Mouse (Mus musculus) midbrain, embryonic 13.5 days (tissue): ENCODE data around the gene Zc3h7a. TPM values are rescaled to one million over a fixed set of nuclear protein-coding genes. Genes with fewer than 3 reads are reported as not detected.

Source experiments
- ATAC-seq: fragments of 200-750 bp; cut with Nextera tagmentation; 2 replicates; pipeline ENCODE4 v1.8.0; 2017; ENCODE audit warnings: mild to moderate bottlenecking, moderate TSS enrichment, moderate library complexity
- H3K27ac ChIP-seq: fragments of 300-500 bp; sonication (generic); 2 replicates; pipeline ENCODE4 v1.5.1; 2015; ENCODE audit warnings: inconsistent platforms, mild to moderate bottlenecking, moderate library complexity
- H3K27me3 ChIP-seq: fragments of 300-500 bp; sonication (generic); 2 replicates; pipeline ENCODE4 v1.6.1; 2015; ENCODE audit warnings: mild to moderate bottlenecking, inconsistent platforms
- H3K36me3 ChIP-seq: fragments of 300-500 bp; sonication (generic); 2 replicates; pipeline ENCODE4 v1.6.1; 2015; ENCODE audit warnings: mild to moderate bottlenecking, inconsistent platforms
- H3K4me1 ChIP-seq: fragments of 300-500 bp; sonication (generic); replicated peaks from 2 replicates; pipeline ENCODE4 v1.6.1; 2015; ENCODE audit warnings: inconsistent platforms
- H3K4me2 ChIP-seq: fragments of 300-500 bp; sonication (generic); replicated peaks from 2 replicates; pipeline ENCODE4 v1.6.1; 2015; ENCODE audit warnings: moderate library complexity, mild to moderate bottlenecking, inconsistent platforms
- H3K4me3 ChIP-seq: fragments of 300-500 bp; sonication (generic); replicated peaks from 2 replicates; pipeline ENCODE4 v1.5.1; 2015; ENCODE audit warnings: mild to moderate bottlenecking, inconsistent platforms
- H3K9ac ChIP-seq: fragments of 300-500 bp; sonication (generic); replicated peaks from 2 replicates; pipeline ENCODE4 v1.6.1; 2015; ENCODE audit warnings: mild to moderate bottlenecking, inconsistent platforms
- H3K9me3 ChIP-seq: fragments of 300-500 bp; sonication (generic); 2 replicates; pipeline ENCODE4 v1.6.1; 2016; ENCODE audit warnings: mild to moderate bottlenecking, inconsistent platforms
- WGBS: fragments of 180-500 bp; shearing (Covaris S2); methylation state at CpG from one replicate; pipeline ENCODE4 v1.1.7; 2015; 5-methylcytosine and 5-hydroxymethylcytosine counted together
- polyA plus RNA-seq: library from polyadenylated mRNA; unstranded; fragments of >200 nt; fragmentation: Nextera tagmentation; extraction: Ambion mirVana; gene quantifications from 2 replicates; pipeline ENCODE4 v1.2.1, GENCODE M21; 2015

Zc3h7a gene
- 75.1 and 79.3 TPM in 2 replicates for polyA plus RNA-seq

- under 1% methylated on average over 48 of the region's 57 CpGs for WGBS
- H3K36me3 ChIP-seq: no peaks in the 10 kb centered on the region
- H3K4me1 ChIP-seq: peaks cover 23% of the 10 kb centered on the region
- peak; percentile 96 for ATAC-seq
- peak within 1 kb of the TSS; percentile 89 for H3K27ac ChIP-seq
- peak within 1 kb of the TSS; percentile 91 for H3K4me2 ChIP-seq
- no peaks in the 10 kb centered on the region for H3K9me3 ChIP-seq
- H3K9ac ChIP-seq: peak within 1 kb of the TSS; percentile 88
- H3K4me3 ChIP-seq: peak within 1 kb of the TSS; percentile 88
- H3K27me3 ChIP-seq: peaks cover 8% of the 10 kb centered on the region
These were observed at the start of gene Zc3h7a for GRCm38 (mm10) chr16:11176208-11176883. TSS of gene Zc3h7a (minus strand) at chr16:11176393.

GRCm38 (mm10) chr16:11217801-11218200 is 41.6 kb upstream of the Zc3h7a start:
- H3K27ac ChIP-seq: no peak overlapping the region
- H3K4me1 ChIP-seq: no peaks in the 10 kb centered on the region
- H3K9me3 ChIP-seq: no peaks in the 10 kb centered on the region
- no peak overlapping the region for H3K4me2 ChIP-seq
- H3K9ac ChIP-seq: no peak overlapping the region
- no peak overlapping the region for H3K4me3 ChIP-seq
- ATAC-seq: no peak
- 92% methylated on average over 3 of the region's 3 CpGs for WGBS
- H3K36me3 ChIP-seq: peaks cover 56% of the 10 kb centered on the region
- H3K27me3 ChIP-seq: no peaks in the 10 kb centered on the region

GRCm38 (mm10) chr16:11203600-11204390 is 27.6 kb upstream of the Zc3h7a start:
- ATAC-seq: peak; percentile 61
- peaks cover 31% of the 10 kb centered on the region for H3K4me1 ChIP-seq
- peak overlapping the region; percentile 95 for H3K4me2 ChIP-seq
- H3K27me3 ChIP-seq: no peaks in the 10 kb centered on the region
- H3K9ac ChIP-seq: peak overlapping the region; percentile 82
- H3K36me3 ChIP-seq: peaks cover 38% of the 10 kb centered on the region
- H3K27ac ChIP-seq: peak overlapping the region; percentile 80
- WGBS: 8% methylated on average over 24 of the region's 24 CpGs
- H3K9me3 ChIP-seq: no peaks in the 10 kb centered on the region
- peak overlapping the region; percentile 90 for H3K4me3 ChIP-seq

- Histone ChIP-seq H3K36me3 (peaks cover 41% of the 10 kb centered on the region), H3K4me2 (peak within 1 kb of the TSS; percentile 95), H3K4me3 (peak within 1 kb of the TSS; percentile 90), H3K9ac (peak within 1 kb of the TSS; percentile 86), H3K27me3 (no peaks in the 10 kb centered on the region), H3K9me3 (no peaks in the 10 kb centered on the region), H3K27ac (peak within 1 kb of the TSS; percentile 80), H3K4me1 (peaks cover 31% of the 10 kb centered on the region)
- WGBS: under 1% methylated on average over 68 of the region's 68 CpGs
- ATAC-seq: peak; percentile 99
These were observed 26.7 kb upstream of the Zc3h7a start, which contains the start of gene Rsl1d1 for GRCm38 (mm10) chr16:11202571-11203554. TSS of gene Rsl1d1 (minus strand) at chr16:11203331.

- H3K9me3 ChIP-seq: no peaks in the 10 kb centered on the region
- peak overlapping the region; percentile 90 for H3K4me3 ChIP-seq
- H3K36me3 ChIP-seq: peaks cover 42% of the 10 kb centered on the region
- peak overlapping the region; percentile 95 for H3K4me2 ChIP-seq
- peak overlapping the region; percentile 86 for H3K9ac ChIP-seq
- no peaks in the 10 kb centered on the region for H3K27me3 ChIP-seq
- WGBS: 72% methylated on average over 6 of the region's 6 CpGs
- peaks cover 31% of the 10 kb centered on the region for H3K4me1 ChIP-seq
- no peak overlapping the region for H3K27ac ChIP-seq
- no peak for ATAC-seq
These were observed 25.7 kb upstream of the Zc3h7a start for GRCm38 (mm10) chr16:11201740-11202394.

- H3K9me3 ChIP-seq: no peaks in the 10 kb centered on the region
- H3K36me3 ChIP-seq: peaks cover 55% of the 10 kb centered on the region
- ATAC-seq: no peak
- no peak overlapping the region for H3K4me3 ChIP-seq
- H3K4me2 ChIP-seq: no peak overlapping the region
- WGBS: 96% methylated on average over 3 of the region's 3 CpGs
- H3K9ac ChIP-seq: no peak overlapping the region
- no peak overlapping the region for H3K27ac ChIP-seq
- peaks cover 30% of the 10 kb centered on the region for H3K4me1 ChIP-seq
- H3K27me3 ChIP-seq: no peaks in the 10 kb centered on the region
These were observed 24.1 kb upstream of the Zc3h7a start for GRCm38 (mm10) chr16:11200247-11200646.

GRCm38 (mm10) chr16:11198467-11198866 is 22.3 kb upstream of the Zc3h7a start:
- H3K27ac ChIP-seq: no peak overlapping the region
- peaks cover 72% of the 10 kb centered on the region for H3K36me3 ChIP-seq
- no peak for ATAC-seq
- H3K4me1 ChIP-seq: peaks cover 13% of the 10 kb centered on the region
- no peak overlapping the region for H3K4me3 ChIP-seq
- H3K4me2 ChIP-seq: no peak overlapping the region
- H3K9me3 ChIP-seq: no peaks in the 10 kb centered on the region
- WGBS: 84% methylated on average over 2 of the region's 2 CpGs
- no peaks in the 10 kb centered on the region for H3K27me3 ChIP-seq
- H3K9ac ChIP-seq: no peak overlapping the region

- H3K9ac ChIP-seq: no peak overlapping the region
- 89% methylated on average over 4 of the region's 4 CpGs for WGBS
- H3K27me3 ChIP-seq: no peaks in the 10 kb centered on the region
- peaks cover 9% of the 10 kb centered on the region for H3K4me1 ChIP-seq
- H3K9me3 ChIP-seq: no peaks in the 10 kb centered on the region
- H3K36me3 ChIP-seq: peaks cover 87% of the 10 kb centered on the region
- H3K4me2 ChIP-seq: no peak overlapping the region
- no peak overlapping the region for H3K4me3 ChIP-seq
- ATAC-seq: no peak
- no peak overlapping the region for H3K27ac ChIP-seq
These were observed 20.9 kb upstream of the Zc3h7a start for GRCm38 (mm10) chr16:11197052-11197451.

- 93% methylated on average over 2 of the region's 2 CpGs for WGBS
- ATAC-seq: no peak
- Histone ChIP-seq H3K4me3 (no peak overlapping the region), H3K4me1 (no peaks in the 10 kb centered on the region), H3K9me3 (no peaks in the 10 kb centered on the region), H3K27me3 (no peaks in the 10 kb centered on the region), H3K36me3 (peaks cover 75% of the 10 kb centered on the region), H3K9ac (no peak overlapping the region), H3K27ac (no peak overlapping the region), H3K4me2 (no peak overlapping the region)
These were observed 17.0 kb upstream of the Zc3h7a start for GRCm38 (mm10) chr16:11193231-11193630.

- Histone ChIP-seq H3K4me3 (no peak overlapping the region), H3K27me3 (no peaks in the 10 kb centered on the region), H3K4me1 (no peaks in the 10 kb centered on the region), H3K9me3 (no peaks in the 10 kb centered on the region), H3K4me2 (no peak overlapping the region), H3K9ac (no peak overlapping the region), H3K27ac (no peak overlapping the region), H3K36me3 (peaks cover 45% of the 10 kb centered on the region)
- no peak for ATAC-seq
- WGBS: 90% methylated on average over 7 of the region's 7 CpGs
These were observed 14.0 kb upstream of the Zc3h7a start for GRCm38 (mm10) chr16:11190150-11190549.

GRCm38 (mm10) chr16:11177404-11177803 is 1.2 kb upstream of the Zc3h7a start:
- Histone ChIP-seq H3K9ac (no peak overlapping the region), H3K27ac (no peak overlapping the region), H3K4me1 (peaks cover 23% of the 10 kb centered on the region), H3K27me3 (peaks cover 8% of the 10 kb centered on the region), H3K9me3 (no peaks in the 10 kb centered on the region), H3K4me3 (no peak overlapping the region), H3K36me3 (no peaks in the 10 kb centered on the region), H3K4me2 (no peak overlapping the region)
- WGBS: 78% methylated on average over 2 of the region's 2 CpGs
- ATAC-seq: no peak
